Mouse (Mus musculus): ENCODE data around the gene Eda. TPM values are rescaled to one million over a fixed set of nuclear protein-coding genes. Genes with fewer than 3 reads are reported as not detected.

Gene Eda
- polyA plus RNA-seq, 1 experiment from 2014 or later, result 0.79 TPM

GRCm38 (mm10) chrX:100313652-100314051 is 338.2 kb downstream of the Eda start:
- Histone ChIP-seq H3K9ac (no peak overlapping the region), H3K36me3 (replicated peaks) (no peaks in the 10 kb centered on the region)

GRCm38 (mm10) chrX:100314172-100314902 is 338.9 kb downstream of the Eda start:
- Histone ChIP-seq H3K27ac (replicated peaks) (no peak overlapping the region), H3K4me1 (replicated peaks) (no peaks in the 10 kb centered on the region), H3K4me2 (no peak overlapping the region), H3K27me3 (no peaks in the 10 kb centered on the region), H3K9ac (no peak overlapping the region), H3K36me3 (replicated peaks) (no peaks in the 10 kb centered on the region), H3K9me3 (replicated peaks) (no peaks in the 10 kb centered on the region), H3K4me3 (replicated peaks) (no peak overlapping the region)
- no peak for ATAC-seq (ENCODE audit: insufficient read depth)

More at GRCm38 (mm10) chrX:100313652-100314051, 338.2 kb downstream of the Eda start:
- Histone ChIP-seq H3K27me3 (no peaks in the 10 kb centered on the region), H3K27ac (replicated peaks) (no peak overlapping the region), H3K4me1 (replicated peaks) (no peaks in the 10 kb centered on the region), H3K4me3 (replicated peaks) (no peak overlapping the region), H3K4me2 (no peak overlapping the region), H3K9me3 (replicated peaks) (no peaks in the 10 kb centered on the region)
- ATAC-seq (ENCODE audit: insufficient read depth), result no peak

DNA sequence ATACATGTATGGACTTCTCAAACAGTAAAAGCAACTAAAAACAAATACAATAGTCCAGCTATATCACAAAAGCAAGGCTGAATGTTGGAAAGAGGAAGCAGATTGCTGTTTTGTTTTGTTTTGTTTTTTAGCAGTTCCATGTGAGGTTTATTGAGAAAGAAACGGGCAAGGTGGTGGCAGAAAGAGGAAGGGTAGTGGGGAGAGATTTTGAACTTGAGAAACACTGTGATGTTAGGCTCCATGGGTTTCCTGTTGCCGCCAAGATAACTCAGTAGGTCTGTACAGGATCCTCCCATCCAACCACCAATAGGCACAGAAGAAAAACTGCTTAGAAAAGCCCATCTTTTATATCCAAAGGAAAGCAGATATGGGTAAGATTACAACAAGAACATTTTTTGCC is 365.3 kb downstream of the Eda start:
- Histone ChIP-seq H3K27ac (replicated peaks) (no peak overlapping the region), H3K9ac (no peak overlapping the region), H3K4me1 (replicated peaks) (no peaks in the 10 kb centered on the region), H3K9me3 (replicated peaks) (no peaks in the 10 kb centered on the region), H3K4me3 (replicated peaks) (no peak overlapping the region), H3K27me3 (no peaks in the 10 kb centered on the region), H3K36me3 (replicated peaks) (no peaks in the 10 kb centered on the region), H3K4me2 (no peak overlapping the region)
- no peak for ATAC-seq (ENCODE audit: insufficient read depth)
- WGBS (ENCODE audit: insufficient replicate concordance), result 24% methylated on average over 2 of the region's 2 CpGs

GRCm38 (mm10) chrX:100344433-100344832 is 369.0 kb downstream of the Eda start:
- no peak for ATAC-seq (ENCODE audit: insufficient read depth)
- Histone ChIP-seq H3K4me2 (no peak overlapping the region), H3K9me3 (replicated peaks) (no peaks in the 10 kb centered on the region), H3K27me3 (no peaks in the 10 kb centered on the region), H3K4me3 (replicated peaks) (no peak overlapping the region), H3K27ac (replicated peaks) (no peak overlapping the region), H3K9ac (no peak overlapping the region), H3K36me3 (replicated peaks) (no peaks in the 10 kb centered on the region), H3K4me1 (replicated peaks) (no peaks in the 10 kb centered on the region)
- 69% methylated on average over 2 of the region's 2 CpGs for WGBS (ENCODE audit: insufficient replicate concordance)

DNA sequence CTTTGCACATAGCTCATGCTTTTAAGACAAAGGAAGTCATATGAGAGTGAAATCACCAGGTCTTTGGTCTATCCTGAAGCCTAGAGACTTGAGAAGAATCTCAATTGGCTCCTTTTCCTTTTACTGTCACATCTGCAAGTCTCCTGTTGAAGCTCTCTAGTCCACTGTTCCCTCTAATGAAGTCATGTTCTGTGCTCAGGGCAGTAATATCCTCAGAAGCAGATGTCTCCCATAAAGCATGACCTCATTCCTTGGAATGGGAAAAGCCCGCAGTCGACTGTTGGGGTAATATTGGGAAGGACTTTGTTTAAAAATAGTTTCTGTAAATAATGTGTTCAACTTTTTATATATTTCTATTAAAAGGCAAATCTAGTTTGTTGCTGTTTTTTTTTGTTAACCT is 381.6 kb downstream of the Eda start:
- ATAC-seq (ENCODE audit: insufficient read depth), result no peak
- Histone ChIP-seq H3K9me3 (replicated peaks) (no peaks in the 10 kb centered on the region), H3K36me3 (replicated peaks) (no peaks in the 10 kb centered on the region), H3K4me2 (no peak overlapping the region), H3K27me3 (peaks cover 4% of the 10 kb centered on the region; the same call in 1 of the 2 replicates), H3K9ac (no peak overlapping the region), H3K27ac (replicated peaks) (no peak overlapping the region), H3K4me1 (replicated peaks) (no peaks in the 10 kb centered on the region), H3K4me3 (replicated peaks) (no peak overlapping the region)
- 81% methylated on average over 2 of the region's 2 CpGs for WGBS (ENCODE audit: insufficient replicate concordance)

DNA sequence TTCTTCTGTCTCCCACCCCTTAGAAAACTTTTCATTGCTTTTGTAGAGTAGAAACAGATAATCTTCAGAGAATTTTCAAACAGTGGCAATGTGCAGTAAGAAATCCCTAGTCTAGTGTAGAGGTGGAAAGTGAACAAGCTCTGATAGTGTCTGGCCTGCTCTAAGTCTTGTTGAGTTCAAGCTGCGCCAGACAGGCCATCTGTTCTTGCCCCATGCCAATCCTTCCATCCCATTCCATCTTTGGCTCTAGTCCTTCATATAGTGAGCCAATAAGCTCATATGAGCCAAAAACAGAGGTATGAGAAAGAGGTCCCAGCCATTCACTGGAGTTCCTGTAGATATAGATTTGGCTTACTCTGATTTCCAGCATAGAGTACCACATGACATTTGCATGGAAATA is 414.5 kb downstream of the Eda start:
- 57% methylated on average over 1 of the region's 1 CpGs for WGBS (ENCODE audit: insufficient replicate concordance)
- Histone ChIP-seq H3K9me3 (replicated peaks) (no peaks in the 10 kb centered on the region), H3K27ac (replicated peaks) (no peak overlapping the region), H3K4me3 (replicated peaks) (no peak overlapping the region), H3K9ac (no peak overlapping the region), H3K4me2 (no peak overlapping the region), H3K36me3 (replicated peaks) (no peaks in the 10 kb centered on the region), H3K27me3 (peaks cover 6% of the 10 kb centered on the region; the same call in 1 of the 2 replicates), H3K4me1 (replicated peaks) (no peaks in the 10 kb centered on the region)
- ATAC-seq (ENCODE audit: insufficient read depth), result no peak

DNA sequence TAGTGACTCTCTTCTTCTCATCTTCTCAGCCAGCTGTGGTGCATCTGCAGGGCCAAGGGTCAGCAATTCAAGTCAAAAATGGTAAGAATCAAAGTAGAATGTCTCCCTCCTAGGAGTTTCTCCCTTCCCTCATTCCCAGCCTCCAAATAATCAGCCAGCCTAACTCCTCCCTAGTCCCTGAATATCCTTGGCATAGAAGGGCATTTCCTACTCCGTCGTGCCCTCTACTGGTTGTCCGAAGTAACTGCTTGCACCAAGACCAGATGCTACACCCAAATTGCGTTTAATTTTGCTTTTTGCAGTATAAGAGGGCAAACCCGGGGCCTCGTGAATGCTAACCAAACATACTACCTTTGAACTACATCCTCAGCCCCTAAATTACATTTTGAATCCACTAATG is 416.9 kb downstream of the Eda start:
- no peak for ATAC-seq (ENCODE audit: insufficient read depth)
- no peaks in the 10 kb centered on the region for H3K9me3 ChIP-seq (replicated peaks)
- H3K4me2 ChIP-seq, result no peak overlapping the region
- peaks cover 6% of the 10 kb centered on the region; the same call in 1 of the 2 replicates for H3K27me3 ChIP-seq
- H3K4me3 ChIP-seq (replicated peaks), result no peak overlapping the region
- H3K4me1 ChIP-seq (replicated peaks), result no peaks in the 10 kb centered on the region
- WGBS (ENCODE audit: insufficient replicate concordance), result 24% methylated on average over 6 of the region's 6 CpGs
- no peak overlapping the region for H3K27ac ChIP-seq (replicated peaks)
- no peaks in the 10 kb centered on the region for H3K36me3 ChIP-seq (replicated peaks)
- no peak overlapping the region for H3K9ac ChIP-seq

- H3K4me1 ChIP-seq (replicated peaks), result no peaks in the 10 kb centered on the region
- H3K36me3 ChIP-seq (replicated peaks), result no peaks in the 10 kb centered on the region
- 53% methylated on average over 7 of the region's 7 CpGs for WGBS (ENCODE audit: insufficient replicate concordance)
- H3K4me3 ChIP-seq (replicated peaks), result no peak overlapping the region
- H3K27ac ChIP-seq (replicated peaks), result no peak overlapping the region
- no peaks in the 10 kb centered on the region for H3K9me3 ChIP-seq (replicated peaks)
- no peak overlapping the region for H3K9ac ChIP-seq
- H3K27me3 ChIP-seq, result peaks cover 6% of the 10 kb centered on the region; the same call in 1 of the 2 replicates
- no peak for ATAC-seq (ENCODE audit: insufficient read depth)
- H3K4me2 ChIP-seq, result no peak overlapping the region
Observed at GRCm38 (mm10) chrX:100394223-100394861, 418.9 kb downstream of the Eda start.

- Histone ChIP-seq H3K4me2 (no peak overlapping the region), H3K4me3 (replicated peaks) (no peak overlapping the region), H3K27ac (replicated peaks) (no peak overlapping the region), H3K9me3 (replicated peaks) (no peaks in the 10 kb centered on the region), H3K36me3 (replicated peaks) (no peaks in the 10 kb centered on the region), H3K9ac (no peak overlapping the region), H3K4me1 (replicated peaks) (no peaks in the 10 kb centered on the region), H3K27me3 (peaks cover 6% of the 10 kb centered on the region; the same call in 1 of the 2 replicates)
- WGBS (ENCODE audit: insufficient replicate concordance), result 74% methylated on average over 8 of the region's 8 CpGs
- no peak for ATAC-seq (ENCODE audit: insufficient read depth)
Observed at GRCm38 (mm10) chrX:100395026-100395425, 419.6 kb downstream of the Eda start.

- Histone ChIP-seq H3K9ac (no peak overlapping the region), H3K27me3 (no peaks in the 10 kb centered on the region), H3K4me3 (replicated peaks) (no peak overlapping the region), H3K4me2 (no peak overlapping the region), H3K4me1 (replicated peaks) (no peaks in the 10 kb centered on the region), H3K9me3 (replicated peaks) (no peaks in the 10 kb centered on the region), H3K27ac (replicated peaks) (no peak overlapping the region), H3K36me3 (replicated peaks) (no peaks in the 10 kb centered on the region)
- no peak for ATAC-seq (ENCODE audit: insufficient read depth)
Observed at GRCm38 (mm10) chrX:100400900-100401299, 425.5 kb downstream of the Eda start.

GRCm38 (mm10) chrX:100401657-100402056 is 426.3 kb downstream of the Eda start:
- Histone ChIP-seq H3K4me1 (replicated peaks) (no peaks in the 10 kb centered on the region), H3K27ac (replicated peaks) (no peak overlapping the region), H3K36me3 (replicated peaks) (no peaks in the 10 kb centered on the region), H3K9ac (no peak overlapping the region), H3K27me3 (no peaks in the 10 kb centered on the region), H3K4me3 (replicated peaks) (no peak overlapping the region), H3K9me3 (replicated peaks) (no peaks in the 10 kb centered on the region), H3K4me2 (no peak overlapping the region)
- WGBS (ENCODE audit: insufficient replicate concordance), result 53% methylated on average over 5 of the region's 5 CpGs
- ATAC-seq (ENCODE audit: insufficient read depth), result no peak

GRCm38 (mm10) chrX:100409245-100409644 is 433.8 kb downstream of the Eda start:
- Histone ChIP-seq H3K27me3 (no peaks in the 10 kb centered on the region), H3K27ac (replicated peaks) (no peak overlapping the region), H3K9me3 (replicated peaks) (no peaks in the 10 kb centered on the region), H3K4me2 (no peak overlapping the region), H3K9ac (no peak overlapping the region), H3K4me1 (replicated peaks) (no peaks in the 10 kb centered on the region), H3K36me3 (replicated peaks) (no peaks in the 10 kb centered on the region), H3K4me3 (replicated peaks) (no peak overlapping the region)
- WGBS (ENCODE audit: insufficient replicate concordance), result 62% methylated on average over 1 of the region's 1 CpGs
- ATAC-seq (ENCODE audit: insufficient read depth), result no peak

Data from liver, embryonic 15.5 days (tissue).